Mouse (Mus musculus): ENCODE data around the gene Syn3.

- TF ChIP-seq CTCF (conservative IDR thresholded peaks at IDR 0.05; ENCODE audit: insufficient read depth, insufficient read length, low read depth, low read length) (no peak), POLR2A (IDR thresholded peaks at IDR 0.05; ENCODE audit: low read depth, low read length) (no peak)
These were observed 223.1 kb downstream of the Syn3 start for GRCm38 (mm10) chr10:86275585-86275984.
